Mouse (Mus musculus): ENCODE data around the gene Appl1. TPM values are rescaled to one million over a fixed set of nuclear protein-coding genes. Genes with fewer than 3 reads are reported as not detected.

Appl1 gene
- total RNA-seq (2014; fragmentation: Nextera tagmentation) (5.2 and 12.7 TPM in 2 replicates), total RNA-seq (2017) (12.6 and 14.8 TPM in 2 replicates)

- no peak for ATAC-seq (replicated peaks; ENCODE audit: low FRiP score, low TSS enrichment, poor library complexity, severe bottlenecking)
Observed at GRCm38 (mm10) chr14:26971106-26971789, at the start of gene Appl1. Gene Appl1, minus strand, starts transcription at chr14:26971232.

GRCm38 (mm10) chr14:27019850-27020249, 48.8 kb upstream of the Appl1 start:
- ATAC-seq (replicated peaks; ENCODE audit: low FRiP score, low TSS enrichment, poor library complexity, severe bottlenecking), result no peak

DNA sequence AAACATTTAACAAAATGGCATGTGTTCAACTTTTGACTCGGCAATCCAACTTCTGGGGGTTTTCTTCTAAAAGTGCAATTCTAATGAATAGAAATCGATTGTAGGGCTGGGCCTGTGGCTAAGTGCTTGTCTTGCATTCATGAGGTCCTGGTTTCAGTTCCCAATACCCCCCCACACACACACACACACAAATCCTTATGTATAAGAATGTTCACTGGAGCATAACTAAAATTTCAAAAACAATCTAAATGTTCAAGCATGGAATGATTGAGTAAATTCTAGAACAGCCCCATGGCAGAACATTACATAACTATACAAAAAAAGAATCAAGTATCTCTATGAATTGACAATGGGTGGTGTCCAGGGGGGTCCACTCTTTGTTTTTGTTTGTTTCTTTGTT, 46.9 kb upstream of the Appl1 start:
- no peak for ATAC-seq (replicated peaks; ENCODE audit: low FRiP score, low TSS enrichment, poor library complexity, severe bottlenecking)

GRCm38 (mm10) chr14:27013658-27014057, 42.6 kb upstream of the Appl1 start:
- no peak for ATAC-seq (replicated peaks; ENCODE audit: low FRiP score, low TSS enrichment, poor library complexity, severe bottlenecking)

GRCm38 (mm10) chr14:27011561-27011960, 40.5 kb upstream of the Appl1 start:
- ATAC-seq (replicated peaks; ENCODE audit: low FRiP score, low TSS enrichment, poor library complexity, severe bottlenecking), result no peak

- no peak for ATAC-seq (replicated peaks; ENCODE audit: low FRiP score, low TSS enrichment, poor library complexity, severe bottlenecking)
Observed at GRCm38 (mm10) chr14:27005937-27006336, 34.9 kb upstream of the Appl1 start.

DNA sequence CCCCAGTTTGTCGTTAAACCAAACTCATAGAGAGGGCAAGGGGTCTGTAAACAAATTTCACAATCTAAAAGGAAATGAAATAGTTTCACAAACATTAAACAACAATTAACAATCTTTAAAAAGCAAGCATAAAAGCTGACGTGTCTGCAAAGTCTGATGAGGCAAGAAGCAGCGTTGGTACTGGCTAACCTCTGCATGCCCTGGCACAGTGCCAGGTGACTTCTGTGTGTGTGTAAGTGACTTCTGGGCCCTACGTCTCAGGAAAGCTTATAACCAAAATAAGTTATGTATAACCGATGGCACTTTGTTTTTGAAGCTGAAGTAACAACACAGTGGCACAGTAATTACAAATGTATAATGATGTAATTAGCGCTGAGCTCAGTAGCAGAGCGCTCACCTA, 33.9 kb upstream of the Appl1 start:
- ATAC-seq (replicated peaks; ENCODE audit: low FRiP score, low TSS enrichment, poor library complexity, severe bottlenecking), result no peak

DNA sequence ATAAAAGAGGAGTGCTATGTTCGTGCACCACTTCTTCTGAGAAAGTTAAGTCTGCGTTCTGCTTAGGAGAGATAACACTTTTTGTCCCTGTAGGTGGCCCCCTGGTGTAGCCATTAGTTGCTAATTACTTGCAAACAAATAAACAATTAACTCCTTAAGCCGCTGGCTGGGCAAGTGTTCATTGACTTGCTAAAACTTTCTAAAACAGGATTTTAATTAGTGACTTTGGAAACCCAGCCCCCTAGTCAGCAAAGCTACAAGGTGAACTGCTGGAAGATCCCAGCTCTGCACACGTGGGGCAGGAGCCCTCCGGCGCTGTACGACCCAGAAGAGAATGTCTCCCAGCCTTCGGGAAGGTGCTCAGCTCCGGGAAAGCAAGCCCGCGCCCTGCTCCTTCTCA, 29.4 kb upstream of the Appl1 start:
- ATAC-seq (replicated peaks; ENCODE audit: low FRiP score, low TSS enrichment, poor library complexity, severe bottlenecking), result peak; percentile 71

DNA sequence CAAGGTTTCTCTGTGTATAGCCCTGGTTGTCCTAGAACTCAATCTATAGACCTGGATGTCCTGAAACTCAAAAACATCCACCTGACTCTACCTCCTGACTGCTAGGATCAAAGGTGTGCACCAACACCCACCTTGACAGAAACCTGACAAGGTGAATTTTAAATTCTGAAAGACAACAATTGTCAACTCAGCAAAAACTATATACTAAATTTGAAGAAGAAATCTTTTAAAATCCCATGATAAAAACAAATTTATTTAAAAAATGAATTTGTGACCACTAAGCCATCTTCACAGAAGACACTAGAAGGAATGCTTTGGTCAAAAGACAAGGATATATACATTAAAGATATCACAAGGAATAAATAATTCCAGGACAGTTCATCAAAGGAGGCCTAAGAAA, 25.2 kb upstream of the Appl1 start:
- no peak for ATAC-seq (replicated peaks; ENCODE audit: low FRiP score, low TSS enrichment, poor library complexity, severe bottlenecking)

DNA sequence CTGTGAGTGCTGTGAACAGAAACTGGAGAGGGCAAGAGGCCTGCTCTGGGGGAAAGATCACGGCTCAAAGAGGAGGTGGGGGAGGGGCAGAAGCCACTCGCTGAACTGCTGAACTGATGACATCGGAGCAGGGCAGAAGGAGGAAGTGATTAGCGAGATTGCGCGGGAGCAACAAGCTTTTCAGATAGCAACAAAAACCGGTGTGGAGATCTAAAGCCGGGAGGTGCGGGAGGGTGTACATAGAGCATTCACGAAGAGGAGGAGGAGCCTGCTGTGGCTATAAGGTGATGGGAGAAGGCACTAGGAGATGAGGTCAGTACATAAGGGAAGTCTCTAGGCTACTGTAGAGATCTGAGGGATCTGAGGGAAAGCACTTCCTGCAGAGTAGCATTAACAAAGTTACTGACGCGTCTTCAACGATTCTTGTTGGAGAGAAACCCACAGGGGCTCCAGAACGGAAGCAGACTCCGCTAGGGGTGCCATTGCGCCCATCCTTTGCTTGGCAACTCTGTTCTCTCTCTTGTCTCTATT, 23.2 kb upstream of the Appl1 start, which contains the start of gene Hesx1:
Gene Hesx1 (plus strand): TSS at position 206 of the 531 bp plus-strand sequence.
- ATAC-seq (replicated peaks; ENCODE audit: low FRiP score, low TSS enrichment, poor library complexity, severe bottlenecking), result peak; percentile 83

DNA sequence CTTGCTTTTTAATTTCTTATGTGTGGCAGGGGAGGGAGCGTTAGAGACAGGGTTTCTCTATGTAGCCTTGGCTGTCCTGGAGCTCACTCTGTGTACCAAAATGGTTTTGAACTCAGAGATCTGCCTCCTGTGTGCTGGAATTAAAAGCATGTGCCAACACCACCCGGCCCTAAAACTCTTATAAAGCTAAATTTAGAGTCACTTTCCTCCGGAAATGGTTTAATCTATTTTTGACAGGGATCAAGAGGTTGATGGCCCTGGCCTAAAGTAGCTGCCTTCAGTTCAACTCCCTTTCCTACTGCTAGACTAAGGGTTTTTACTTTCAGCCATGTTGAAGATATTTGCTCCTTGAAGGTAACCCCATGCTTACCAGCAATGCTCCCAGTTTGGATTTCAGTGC, 22.4 kb upstream of the Appl1 start:
- ATAC-seq (replicated peaks; ENCODE audit: low FRiP score, low TSS enrichment, poor library complexity, severe bottlenecking), result no peak

GRCm38 (mm10) chr14:26991622-26992021, 20.6 kb upstream of the Appl1 start:
- no peak for ATAC-seq (replicated peaks; ENCODE audit: low FRiP score, low TSS enrichment, poor library complexity, severe bottlenecking)

DNA sequence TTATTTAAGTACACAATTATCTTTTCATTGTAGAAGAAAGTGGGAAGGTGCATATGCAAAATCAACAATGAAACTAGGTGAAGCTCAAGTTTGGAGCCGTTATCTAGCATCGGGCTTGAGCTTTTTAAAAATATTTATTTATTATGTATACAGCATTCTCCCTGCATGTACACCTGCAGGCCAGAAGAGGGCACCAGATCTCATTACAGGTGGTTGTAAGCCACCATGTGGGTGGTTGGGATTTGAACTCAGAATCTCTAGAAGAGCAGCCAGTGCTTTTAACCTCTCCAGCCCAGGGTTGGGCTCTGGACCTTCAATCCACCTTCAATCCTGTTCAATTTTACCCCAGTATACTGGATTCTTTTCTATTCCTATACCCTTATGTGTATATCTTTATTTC, 17.7 kb upstream of the Appl1 start:
- ATAC-seq (replicated peaks; ENCODE audit: low FRiP score, low TSS enrichment, poor library complexity, severe bottlenecking), result no peak

GRCm38 (mm10) chr14:26982150-26982530, 11.1 kb upstream of the Appl1 start:
- ATAC-seq (replicated peaks; ENCODE audit: low FRiP score, low TSS enrichment, poor library complexity, severe bottlenecking), result no peak

DNA sequence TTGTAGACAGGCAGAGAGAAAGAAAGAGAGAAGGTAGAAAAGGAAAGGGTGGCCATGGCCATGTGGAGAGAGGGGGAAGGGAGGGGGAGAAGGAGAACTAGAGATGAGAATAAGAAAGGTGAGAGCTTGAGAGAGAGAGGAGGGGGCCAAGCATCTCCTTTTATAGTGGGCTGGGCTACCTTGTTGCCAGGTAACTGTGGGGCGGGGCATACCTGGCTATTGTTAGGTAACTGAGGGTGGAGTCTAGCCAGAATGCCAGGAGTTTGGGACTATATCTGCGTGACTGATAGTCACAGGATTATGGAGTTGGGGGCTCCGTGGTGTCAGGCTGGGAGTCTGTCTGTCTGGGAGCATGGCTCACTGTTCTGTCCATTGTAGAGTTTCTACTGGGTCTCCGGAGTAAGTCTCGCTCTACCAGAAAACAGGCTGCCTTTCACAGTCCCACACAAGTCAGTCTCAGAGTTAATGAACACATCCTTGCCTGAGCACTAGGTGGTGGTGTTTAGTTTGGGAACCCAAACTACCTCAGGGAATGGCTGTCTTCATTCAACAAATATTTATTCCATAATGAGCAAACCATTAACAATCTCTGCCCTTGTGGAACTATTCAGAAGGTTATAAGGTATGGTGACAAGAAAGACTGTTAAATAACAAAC, 10.6 kb upstream of the Appl1 start:
- ATAC-seq (replicated peaks; ENCODE audit: low FRiP score, low TSS enrichment, poor library complexity, severe bottlenecking), result no peak

DNA sequence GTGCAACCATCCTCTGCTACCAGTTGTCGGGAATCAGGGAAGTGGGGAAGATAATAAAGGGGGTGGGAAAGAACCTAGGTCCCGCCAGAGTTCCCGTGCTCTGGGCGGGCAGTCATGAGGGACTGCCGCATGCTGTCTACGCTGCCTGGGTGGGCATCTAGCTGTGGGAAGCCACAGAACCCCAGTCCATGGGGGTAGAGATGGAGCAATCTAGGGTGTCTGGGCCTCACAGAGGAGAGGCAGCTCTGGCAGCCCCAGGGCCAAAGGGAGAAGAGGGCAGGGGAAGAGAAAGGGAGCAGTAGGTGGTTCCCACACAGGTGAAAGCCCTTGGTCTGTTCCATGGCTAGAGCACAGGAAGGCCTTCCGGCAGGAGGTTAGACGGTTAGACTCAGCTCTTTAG, 10.0 kb upstream of the Appl1 start:
- no peak for ATAC-seq (replicated peaks; ENCODE audit: low FRiP score, low TSS enrichment, poor library complexity, severe bottlenecking)

DNA sequence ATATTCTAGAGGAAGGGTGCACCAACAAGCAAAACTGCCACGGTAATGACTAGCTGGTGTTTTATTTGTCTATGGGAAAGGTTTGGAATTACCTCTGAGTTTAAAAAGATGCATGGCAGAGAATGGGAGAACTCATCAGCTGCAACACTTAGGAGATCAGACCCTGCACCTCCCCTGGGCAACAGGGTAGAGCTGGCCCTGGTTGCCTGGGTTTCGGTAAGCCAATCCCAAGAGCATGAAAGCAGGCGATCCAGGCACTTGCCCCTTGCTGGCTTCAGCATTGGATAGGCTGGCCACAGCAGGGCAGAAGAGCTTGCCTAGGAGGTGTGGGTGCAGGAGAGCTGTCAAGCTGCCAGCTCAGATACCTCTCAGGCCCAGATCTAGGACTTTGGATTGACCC, 8.8 kb upstream of the Appl1 start:
- ATAC-seq (replicated peaks; ENCODE audit: low FRiP score, low TSS enrichment, poor library complexity, severe bottlenecking), result no peak

- ATAC-seq (replicated peaks; ENCODE audit: low FRiP score, low TSS enrichment, poor library complexity, severe bottlenecking), result no peak
Observed at GRCm38 (mm10) chr14:26977500-26977899, 6.5 kb upstream of the Appl1 start.

DNA sequence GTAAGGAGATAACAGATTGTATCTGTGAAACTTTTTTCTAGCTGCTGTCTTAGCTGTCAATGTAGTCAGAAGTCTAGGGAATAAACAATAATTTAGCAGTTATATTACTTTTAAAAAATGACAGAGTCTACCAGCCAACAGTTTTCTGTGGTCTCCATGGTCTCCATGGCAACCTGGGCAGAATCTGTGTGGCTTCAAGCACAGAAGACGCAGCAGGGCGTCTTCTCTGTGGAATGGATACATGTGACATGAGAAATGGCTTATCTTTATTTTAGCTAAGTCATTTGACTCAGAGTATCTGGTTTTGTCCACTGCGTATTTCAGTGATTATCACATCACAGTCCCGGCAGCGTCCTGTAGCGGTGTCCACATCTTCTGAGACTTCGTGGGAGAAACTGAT, 5.2 kb upstream of the Appl1 start:
- peak; percentile 89 for ATAC-seq (replicated peaks; ENCODE audit: low FRiP score, low TSS enrichment, poor library complexity, severe bottlenecking)

GRCm38 (mm10) chr14:26975490-26975889, 4.5 kb upstream of the Appl1 start:
- no peak for ATAC-seq (replicated peaks; ENCODE audit: low FRiP score, low TSS enrichment, poor library complexity, severe bottlenecking)

DNA sequence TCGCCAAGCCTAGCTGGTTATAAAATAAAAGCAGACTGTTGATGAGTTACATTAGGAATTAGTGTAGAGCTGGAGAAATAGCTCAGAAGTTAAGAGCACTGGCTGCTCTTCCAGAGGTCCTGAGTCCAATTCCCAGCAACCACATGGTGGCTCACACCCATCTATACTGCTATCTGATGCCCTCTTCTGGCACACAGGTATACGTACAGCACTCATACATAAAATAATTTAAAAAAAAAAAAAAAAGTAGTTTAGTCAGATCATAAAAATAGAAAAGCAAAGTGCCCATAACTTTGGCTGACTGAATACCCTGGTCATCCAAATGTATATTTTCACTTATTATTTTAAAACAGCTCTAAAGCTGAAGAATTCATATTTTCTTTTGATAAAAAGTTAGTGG, 2.1 kb upstream of the Appl1 start:
- ATAC-seq (replicated peaks; ENCODE audit: low FRiP score, low TSS enrichment, poor library complexity, severe bottlenecking), result no peak
